Mouse (Mus musculus): ENCODE results near the gene Wiz.

- TF ChIP-seq CTCF (IDR thresholded peaks at IDR 0.05; ENCODE audit: low read depth, low read length) = no peak
- no peak for TF ChIP-seq POLR2A (IDR thresholded peaks at IDR 0.05; ENCODE audit: extremely low read depth, insufficient read depth, low read length)
These were observed 12.1 kb downstream of the Wiz start for GRCm38 (mm10) chr17:32377137-32377536.
